Mouse (Mus musculus): ENCODE data around the gene Ctr9. TPM values are rescaled to one million over a fixed set of nuclear protein-coding genes. Genes with fewer than 3 reads are reported as not detected.

Gene Ctr9
- polyA plus RNA-seq (2014; fragmentation: Illumina TruSeq; extraction: RNeasy Lipid Tissue Mini Kit (QIAGEN cat#74804); ENCODE audit: low read depth, low replicate concordance) = 37.3 TPM

GRCm38 (mm10) chr7:111028281-111029045, at the start of gene Ctr9:
TSS of gene Ctr9 (plus strand) at chr7:111028951.

GRCm38 (mm10) chr7:110982053-110982705, 46.6 kb upstream of the Ctr9 start, which contains the start of gene Mrvi1:
TSS of gene Mrvi1 (minus strand) at chr7:110982461.

DNA sequence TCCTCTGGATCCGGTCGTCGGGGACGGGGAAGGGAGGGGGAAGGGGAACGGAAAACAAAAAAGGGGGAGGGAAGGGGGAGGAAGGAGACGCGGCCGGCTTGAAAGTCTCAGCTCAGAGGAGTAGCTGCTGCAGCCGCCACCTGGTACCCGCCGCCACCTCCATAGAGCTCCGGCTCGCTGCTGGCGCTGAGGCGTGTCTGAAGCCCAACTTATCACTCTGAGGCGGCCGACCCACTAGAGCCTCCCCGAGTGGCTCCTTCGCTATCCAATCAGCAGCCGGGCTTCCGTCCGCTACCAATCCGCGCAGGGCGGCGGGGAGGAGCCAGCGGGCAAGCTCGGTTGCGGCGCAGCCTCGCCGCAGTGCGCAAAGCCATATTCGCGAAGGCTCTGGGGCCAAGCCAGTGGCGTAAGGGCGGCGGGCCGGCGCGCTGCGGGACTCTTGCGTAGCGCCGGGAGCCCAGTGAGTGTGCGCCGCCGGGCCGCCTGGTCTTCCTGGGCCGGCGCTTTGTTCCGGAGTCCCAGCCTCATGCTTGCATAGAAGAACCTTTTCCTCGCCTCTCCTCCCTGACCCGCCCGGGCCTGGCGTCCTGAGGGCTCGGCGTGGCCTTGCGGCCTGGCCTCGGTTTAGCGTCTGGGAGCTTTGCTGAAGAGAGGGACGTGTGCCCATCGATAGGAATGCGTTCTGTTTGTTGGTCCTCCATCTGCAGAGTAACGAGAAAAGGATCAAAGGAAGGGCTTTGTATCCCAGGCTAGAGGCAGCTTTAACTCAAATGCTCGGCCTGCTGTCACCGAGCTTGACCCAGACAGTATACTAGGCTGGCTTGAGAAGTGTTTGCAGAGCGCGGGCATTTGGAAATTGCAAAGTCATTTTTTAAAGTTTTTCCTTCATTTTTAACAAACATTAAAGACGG, 54.3 kb downstream of the Ctr9 start, which contains the start of gene Eif4g2:
Gene Eif4g2 (minus strand): TSS at position 209 of the 911 bp plus-strand sequence.

Other genes with a start within 250 kb of the Ctr9 start
- gene Rnf141, start 184.5 kb upstream of the Ctr9 start, polyA plus RNA-seq (2014; fragmentation: Illumina TruSeq; extraction: RNeasy Lipid Tissue Mini Kit (QIAGEN cat#74804); ENCODE audit: low read depth, low replicate concordance) = 148 TPM
- 9.7 TPM for gene Lyve1, start 165.7 kb upstream of the Ctr9 start, polyA plus RNA-seq (2014; fragmentation: Illumina TruSeq; extraction: RNeasy Lipid Tissue Mini Kit (QIAGEN cat#74804); ENCODE audit: low read depth, low replicate concordance)
- gene Mrvi1, start 46.5 kb upstream of the Ctr9 start, polyA plus RNA-seq (2014; fragmentation: Illumina TruSeq; extraction: RNeasy Lipid Tissue Mini Kit (QIAGEN cat#74804); ENCODE audit: low read depth, low replicate concordance) = 7.9 TPM
- 2,878 TPM for gene Eif4g2, start 54.1 kb downstream of the Ctr9 start, polyA plus RNA-seq (2014; fragmentation: Illumina TruSeq; extraction: RNeasy Lipid Tissue Mini Kit (QIAGEN cat#74804); ENCODE audit: low read depth, low replicate concordance)

All from adrenal gland, adult 10 weeks (tissue).